Mouse (Mus musculus) Patski (cell line): ENCODE data around the gene Elavl1. TPM values are rescaled to one million over a fixed set of nuclear protein-coding genes. Genes with fewer than 3 reads are reported as not detected.
"Not testable (repeated sequence)": the region's sequence is repeated elsewhere in the genome, so short reads cannot be mapped to it uniquely, and the experiment has no call there.

Source experiments
- ATAC-seq: fragments of 100-300 bp; one replicate; pipeline ENCODE4 v1.8.0; 2021
- CTCF ChIA-PET: fragments of 350-600 bp; sonication (Branson Sonifier 250); formaldehyde crosslinking; loops from one replicate; lab custom pipeline; 2022; ENCODE audit warnings: inconsistent platforms; lab: Charles Lee
- POLR2A ChIA-PET: fragments of 350-600 bp; sonication (Branson Sonifier 250); formaldehyde crosslinking; loops from one replicate; lab custom pipeline; 2022; ENCODE audit warnings: antibody characterized with exemption, inconsistent platforms; lab: Charles Lee
- DNase-seq: peaks from one replicate; pipeline ENCODE4 v3.0.0-alpha.2; 2011; ENCODE audit warnings: low read depth, low spot score
- H3K27me3 ChIP-seq: fragments of 371-371 bp; one replicate; pipeline ENCODE4 v1.5.1; 2021
- CTCF ChIP-seq: fragments of 100-300 bp; IDR thresholded peaks from one replicate; pipeline ENCODE4 v1.5.1; 2021
- in situ Hi-C: fragments of 300-500 bp; cut with MboI; formaldehyde crosslinking; loops from 3 replicates; pipeline ENCODE4 v1.11.1; 2018; ENCODE audit warnings: low pct_unique_long_range_greater_than_20kb, mixed read lengths
- polyA plus RNA-seq: library from polyadenylated mRNA; unstranded; gene quantifications from one replicate; pipeline ENCODE4 v1.2.3, GENCODE M21; 2021

Gene Elavl1
- polyA plus RNA-seq, 1 experiment from 2014 or later = 66.1 TPM

DNA sequence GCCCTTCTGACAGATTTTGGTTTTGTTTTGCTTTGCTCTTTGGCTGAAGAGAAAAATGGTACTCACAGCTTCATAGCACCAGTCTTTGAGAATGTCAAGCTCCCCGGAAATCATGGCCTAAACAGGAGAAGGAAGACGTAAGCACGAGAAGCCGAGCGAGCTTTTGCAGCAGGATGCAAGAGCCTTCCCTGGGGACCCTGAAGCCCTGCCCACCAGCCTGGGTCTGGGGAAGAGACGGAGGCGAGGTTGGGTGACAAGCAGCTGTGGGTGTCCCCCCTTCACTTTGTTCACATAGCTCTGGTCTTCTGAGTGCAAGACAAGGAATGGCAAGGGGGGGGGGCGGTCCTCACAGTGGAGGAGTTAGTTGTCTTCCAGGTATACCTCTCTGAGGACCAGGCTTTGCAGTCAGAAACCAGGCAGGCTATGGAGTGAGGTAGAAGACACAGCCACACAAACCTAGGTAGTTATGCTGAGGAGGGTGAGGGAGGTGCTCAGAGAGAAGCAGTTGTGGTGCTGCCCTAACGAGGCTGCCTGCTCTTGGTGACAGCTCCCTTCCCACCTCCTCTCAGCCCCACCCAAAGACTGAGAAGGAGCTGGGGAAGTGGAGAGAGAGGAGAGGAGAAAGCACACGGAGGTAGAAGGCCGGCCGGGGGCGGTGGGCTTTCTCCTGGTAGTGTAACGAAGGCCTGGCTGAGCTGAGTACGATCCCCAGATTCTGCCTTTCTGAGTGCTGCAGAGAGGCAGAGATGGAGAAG, 59.9 kb downstream of the Elavl1 start:
- DNase-seq = no peak
- ChIA-PET CTCF (interaction anchor here (0.7 to 1.5 kb wide), 4 partner anchors 11 to 100 kb away, joined by 3 to 5 read pairs (median 4); no protein-coding TSS in a partner anchor), POLR2A (no interaction called here)
- H3K27me3 ChIP-seq = no peaks in the 10 kb centered on the region
- TF ChIP-seq CTCF = no peak
- in situ Hi-C loops = no loop called here
- ATAC-seq = no peak

DNA sequence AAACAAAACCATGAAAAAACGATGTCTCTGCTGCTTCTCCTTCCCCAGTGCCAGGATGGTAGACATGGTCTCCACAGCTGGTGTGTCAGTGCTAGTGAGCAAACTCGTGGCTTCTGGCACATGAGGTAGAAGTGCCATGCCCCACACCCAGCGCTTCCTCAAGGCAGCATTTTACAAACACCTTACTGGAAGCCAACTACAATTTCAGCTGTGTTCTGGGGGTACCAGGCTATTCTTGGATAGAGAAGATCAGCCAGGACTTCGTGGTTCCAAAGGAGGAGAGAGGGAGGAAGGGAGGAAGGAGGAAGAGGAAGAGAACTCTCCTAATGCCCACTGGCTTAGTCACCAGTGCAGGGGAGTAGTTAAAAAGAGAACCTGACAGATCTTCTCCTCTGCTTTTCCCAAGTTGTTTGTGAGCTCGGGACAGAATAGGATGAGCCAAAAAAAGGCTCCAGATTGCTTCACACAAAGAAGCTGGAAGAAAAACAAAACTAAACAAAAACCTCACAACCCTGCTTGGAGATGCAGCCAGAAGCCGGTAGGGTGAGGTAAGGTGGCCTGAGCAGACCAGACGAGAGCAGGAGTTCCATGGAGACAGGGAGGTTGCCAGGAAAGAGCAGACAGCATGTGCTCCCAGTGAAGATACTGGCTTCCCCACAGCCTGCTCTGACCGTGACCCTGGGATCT, 62.0 kb downstream of the Elavl1 start:
- CTCF ChIA-PET = interaction anchor here (0.8 to 2.4 kb wide), 2 partner anchors 11 to 13 kb away, joined by 3 to 10 read pairs; partner anchors contain the start of gene Snapc2

DNA sequence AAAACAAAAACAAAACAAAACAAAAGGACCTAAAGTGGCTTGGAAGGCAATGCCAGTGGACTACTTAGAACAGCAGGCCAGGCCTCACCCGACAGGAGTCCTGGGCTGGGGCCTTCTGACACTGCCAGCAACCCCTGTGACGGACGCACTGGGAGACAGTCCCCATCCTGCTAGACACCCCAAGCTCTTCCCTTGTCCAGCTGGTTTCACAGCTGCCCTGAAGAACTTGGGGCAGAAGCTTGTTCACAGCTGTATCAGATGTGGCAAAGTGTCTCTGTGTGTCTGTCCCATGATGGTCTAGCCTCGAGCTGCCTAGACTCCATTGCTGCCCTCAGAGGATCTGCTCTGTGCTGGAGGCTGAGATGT, 65.4 kb downstream of the Elavl1 start:
- ATAC-seq (no peak), DNase-seq (no peak)
- ChIA-PET POLR2A (no interaction called here), CTCF (interaction anchor here (1.8 to 4.1 kb wide), 3 partner anchors 13 to 62 kb away, joined by 4 to 17 read pairs (median 9); no protein-coding TSS in a partner anchor)
- in situ Hi-C loops = no loop called here
- TF ChIP-seq CTCF = no peak
- H3K27me3 ChIP-seq = no peaks in the 10 kb centered on the region

More for the DNA sequence above, 62.0 kb downstream of the Elavl1 start:
- POLR2A ChIA-PET = interaction anchor here (0.6 kb wide), 1 partner anchor 12 kb away, joined by 3 read pairs; no protein-coding TSS in a partner anchor
- in situ Hi-C loops = no loop called here
- no peak for TF ChIP-seq CTCF
- DNase-seq (no peak), ATAC-seq (no peak)
- H3K27me3 ChIP-seq = no peaks in the 10 kb centered on the region

DNA sequence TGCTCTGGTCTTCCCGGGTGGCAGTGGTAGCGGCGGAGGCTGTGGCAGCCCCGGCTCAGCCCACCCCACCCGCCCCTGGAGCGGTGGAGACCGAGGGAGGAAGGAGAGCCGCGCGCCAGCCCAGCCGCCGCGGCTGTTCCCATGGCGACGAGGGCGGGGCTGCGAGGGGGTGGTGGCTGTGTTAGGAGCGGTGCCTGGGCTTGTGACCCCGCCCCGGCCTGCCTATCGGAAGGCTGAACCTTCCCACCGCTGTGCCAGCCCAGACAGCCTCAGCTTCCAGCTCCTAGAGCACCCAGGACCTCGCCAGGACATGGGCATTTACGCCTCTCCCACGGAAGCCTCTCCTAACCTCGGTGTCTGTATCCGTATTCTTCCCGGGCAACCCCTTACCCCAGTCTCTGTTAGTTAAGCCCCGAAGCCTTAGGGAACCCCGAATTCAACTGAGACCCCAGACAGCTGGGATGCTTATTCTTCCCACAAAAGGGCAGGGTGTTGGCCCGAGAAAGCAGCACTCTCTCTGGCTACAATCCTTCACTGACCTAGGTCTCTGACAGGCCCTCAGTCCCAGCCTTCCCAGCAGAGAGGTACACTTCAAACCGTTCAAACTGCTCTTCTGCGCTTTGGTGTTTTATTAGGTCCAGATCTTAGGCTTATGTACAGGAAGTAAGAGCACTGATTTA, 65.9 kb downstream of the Elavl1 start, which contains the start of gene Ctxn1:
Gene Ctxn1, minus strand, starts transcription at position 150 of the 680 bp plus-strand sequence.
- ATAC-seq = peak; percentile 88
- DNase-seq = no peak
- no peak for TF ChIP-seq CTCF
- CTCF ChIA-PET = interaction anchor here (1.5 to 4.1 kb wide), 6 partner anchors 13 to 120 kb away, joined by 4 to 17 read pairs (median 6); no protein-coding TSS in a partner anchor
- POLR2A ChIA-PET = interaction anchor here (1.3 kb wide), 1 partner anchor 66 kb away, joined by 3 read pairs; no protein-coding TSS in a partner anchor
- no peaks in the 10 kb centered on the region for H3K27me3 ChIP-seq
- in situ Hi-C loops = no loop called here

DNA sequence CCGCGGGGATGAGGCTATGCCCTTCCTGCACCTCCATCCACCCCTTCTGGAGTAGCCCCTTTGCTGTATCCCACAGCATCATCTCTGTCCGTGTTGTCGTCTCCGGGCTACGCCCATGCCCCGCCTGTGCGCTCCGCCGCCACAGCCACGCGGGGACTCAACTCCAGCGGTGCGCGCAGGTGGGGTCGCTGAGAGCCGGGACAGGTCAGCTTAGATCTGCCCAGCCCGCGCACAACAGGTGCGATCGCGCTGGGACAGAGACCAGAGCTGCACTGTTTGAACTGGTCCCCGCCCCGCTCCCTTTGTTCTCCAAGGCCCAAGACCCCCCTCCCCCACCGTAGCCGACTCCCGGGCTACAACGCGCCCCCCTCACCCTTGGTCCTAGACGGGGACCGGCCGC, 66.5 kb downstream of the Elavl1 start:
- POLR2A ChIA-PET = interaction anchor here (1.1 to 1.3 kb wide), 2 partner anchors 17 to 65 kb away, joined by 3 read pairs; partner anchors contain the start of gene Timm44
- CTCF ChIA-PET = interaction anchor here (0.9 to 4.1 kb wide), 9 partner anchors 14 to 119 kb away, joined by 3 to 17 read pairs (median 4); no protein-coding TSS in a partner anchor
- no peak for TF ChIP-seq CTCF
- in situ Hi-C loops = no loop called here
- peak; percentile 41 for ATAC-seq
- no peak for DNase-seq
- no peaks in the 10 kb centered on the region for H3K27me3 ChIP-seq

DNA sequence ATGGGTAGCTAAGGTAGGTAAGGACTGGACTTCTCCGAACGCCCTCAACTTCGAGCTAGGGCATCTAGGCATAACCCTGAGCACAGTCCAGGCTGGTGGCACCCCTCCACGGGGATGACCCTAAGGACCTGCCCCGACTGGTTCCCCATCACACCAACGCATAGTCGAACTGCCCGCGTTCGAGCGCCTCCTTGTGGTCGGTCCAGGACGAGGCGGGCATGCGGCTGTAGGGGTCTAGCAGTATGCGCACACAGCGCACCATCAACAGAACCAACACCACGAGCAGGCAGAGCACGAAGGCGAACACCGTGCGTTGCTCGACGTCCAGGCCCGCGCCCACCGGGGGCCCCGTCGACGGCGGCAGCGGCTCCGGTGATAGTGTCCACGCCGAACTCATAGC, 67.0 kb downstream of the Elavl1 start:
- peak; percentile 69 for ATAC-seq
- DNase-seq = no peak
- no peaks in the 10 kb centered on the region for H3K27me3 ChIP-seq
- ChIA-PET CTCF (interaction anchor here (0.9 to 4.1 kb wide), 10 partner anchors 14 to 119 kb away, joined by 3 to 17 read pairs (median 6); no protein-coding TSS in a partner anchor), POLR2A (interaction anchor here (1.1 to 1.3 kb wide), 3 partner anchors 17 to 65 kb away, joined by 3 read pairs; partner anchors contain the start of gene Timm44)
- TF ChIP-seq CTCF = no peak
- in situ Hi-C loops = no loop called here

DNA sequence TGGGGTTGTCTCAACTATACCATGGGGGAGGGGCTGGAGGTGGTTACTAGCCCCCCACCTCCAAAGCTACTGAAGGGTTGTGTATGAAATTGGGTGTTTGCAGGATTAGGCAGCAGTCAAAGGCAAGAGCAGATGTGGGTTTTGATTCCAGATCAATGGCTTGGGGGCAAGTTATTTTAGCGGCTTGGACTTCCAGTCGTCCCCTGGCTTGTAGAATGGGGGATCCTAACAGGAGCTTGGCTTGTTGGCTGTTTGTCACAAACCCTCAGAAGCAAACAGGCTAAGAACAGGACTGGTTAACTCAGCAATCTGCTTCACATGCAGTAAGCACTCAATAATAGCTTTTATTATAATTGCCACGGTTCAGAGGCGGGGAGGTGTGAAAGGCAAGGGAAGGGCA, 67.9 kb downstream of the Elavl1 start:
- ChIA-PET CTCF (interaction anchor here (1.0 to 4.1 kb wide), 11 partner anchors 13 to 118 kb away, joined by 3 to 17 read pairs (median 7); no protein-coding TSS in a partner anchor), POLR2A (interaction anchor here (1.1 kb wide), 2 partner anchors 18 kb away, joined by 3 read pairs; partner anchors contain the start of gene Timm44)
- H3K27me3 ChIP-seq = no peaks in the 10 kb centered on the region
- DNase-seq (no peak), ATAC-seq (no peak)
- TF ChIP-seq CTCF = no peak
- in situ Hi-C loops = no loop called here

DNA sequence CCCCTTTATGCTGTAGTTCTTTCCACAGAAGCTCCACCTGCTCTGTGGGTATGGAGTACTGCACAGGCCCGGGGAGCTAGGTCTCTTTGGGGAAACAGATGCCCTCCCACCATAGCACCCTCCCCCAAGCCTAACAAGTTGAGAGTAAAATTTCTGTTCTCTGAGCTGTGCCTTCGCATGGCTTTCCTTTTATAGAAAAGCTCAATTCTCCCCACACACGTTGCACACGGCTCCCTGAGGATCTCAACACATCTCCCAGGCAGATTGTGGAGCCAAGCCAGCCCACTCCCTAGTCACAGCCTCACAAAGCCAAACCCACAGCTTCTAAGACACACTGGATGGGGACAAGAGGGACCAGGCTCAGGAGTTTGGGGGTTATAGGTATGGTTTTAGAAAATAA, 68.3 kb downstream of the Elavl1 start:
- no peak for ATAC-seq
- ChIA-PET POLR2A (interaction anchor here (1.1 to 1.2 kb wide), 2 partner anchors 17 to 65 kb away, joined by 3 read pairs; no protein-coding TSS in a partner anchor), CTCF (interaction anchor here (1.0 to 3.3 kb wide), 8 partner anchors 13 to 117 kb away, joined by 3 to 13 read pairs (median 7); no protein-coding TSS in a partner anchor)
- TF ChIP-seq CTCF = no peak
- in situ Hi-C loops = no loop called here
- DNase-seq = no peak
- no peaks in the 10 kb centered on the region for H3K27me3 ChIP-seq

DNA sequence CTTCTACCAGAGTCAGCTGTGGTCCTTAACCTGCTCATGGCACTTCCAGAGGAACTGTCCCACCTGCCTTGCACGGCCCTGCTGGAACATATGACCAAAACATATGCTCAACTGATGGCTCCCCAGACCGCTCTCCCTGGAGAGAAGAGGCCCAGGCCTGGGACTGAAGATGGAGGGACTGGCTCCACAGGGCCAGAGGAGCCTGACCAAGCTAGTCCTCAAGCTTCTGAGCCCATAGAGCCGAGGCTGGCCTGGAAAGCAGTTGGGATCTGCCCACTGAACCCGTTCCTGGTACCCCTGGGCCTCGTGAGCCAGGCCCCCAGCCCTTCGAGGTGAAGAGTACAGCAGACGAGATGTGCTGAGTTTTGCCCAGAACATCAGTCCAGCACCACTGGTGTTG, 69.7 kb downstream of the Elavl1 start:
- POLR2A ChIA-PET, in situ Hi-C loops, H3K27me3 ChIP-seq, ATAC-seq, DNase-seq: not testable (repeated sequence)
- CTCF ChIA-PET = interaction anchor here (0.8 to 1.5 kb wide), 3 partner anchors 13 to 114 kb away, joined by 3 to 5 read pairs (median 3); no protein-coding TSS in a partner anchor
